Mouse (Mus musculus) gastrocnemius, postnatal 4 days (tissue): ENCODE measurements around the gene Prss32. TPM values are rescaled to one million over a fixed set of nuclear protein-coding genes. Genes with fewer than 3 reads are reported as not detected.

Source experiments
- DNase-seq, 2 experiments: peaks; one replicate each; pipeline ENCODE4 v3.0.0; 2021 to 2022; ENCODE audit warnings: low spot score in 2 of 2, mixed read lengths in 2 of 2
- long read RNA-seq, 2 experiments: library from polyadenylated mRNA; stranded (forward); transcript quantifications; one replicate each; pipeline ENCODE4 v2.0.0; 2021
- total RNA-seq, 2 experiments: library from RNA; stranded (reverse); gene quantifications; 2 replicates each; pipeline ENCODE4 v1.2.3; 2021

Prss32 gene
- total RNA-seq: not detected
- long read RNA-seq, experiment 1: 0 reads
- long read RNA-seq, experiment 2: 0 reads

- peak in 1 of 2 experiments; percentile 59 for DNase-seq
Observed at GRCm38 (mm10) chr17:23843812-23844273, at the start of gene Prss32, which contains the start of gene Prss41. Gene Prss32, plus strand, starts transcription at chr17:23843855. Gene Prss41, minus strand, starts transcription at chr17:23844172.

- DNase-seq: no peak
Observed at GRCm38 (mm10) chr17:23795323-23795722, 48.3 kb upstream of the Prss32 start.

GRCm38 (mm10) chr17:23797316-23797715, 46.3 kb upstream of the Prss32 start:
- no peak for DNase-seq

- no peak for DNase-seq
Observed at GRCm38 (mm10) chr17:23801627-23802026, 42.0 kb upstream of the Prss32 start.

- peak; percentile 91 to 97 for DNase-seq
Observed at GRCm38 (mm10) chr17:23802746-23803365, 40.8 kb upstream of the Prss32 start.

- DNase-seq: peak; percentile 64 to 83
Observed at GRCm38 (mm10) chr17:23803366-23804041, 40.2 kb upstream of the Prss32 start.

GRCm38 (mm10) chr17:23804426-23805085, 39.1 kb upstream of the Prss32 start:
- DNase-seq: no peak

GRCm38 (mm10) chr17:23806867-23807266, 36.8 kb upstream of the Prss32 start:
- no peak for DNase-seq

GRCm38 (mm10) chr17:23807918-23808317, 35.7 kb upstream of the Prss32 start:
- no peak for DNase-seq

- DNase-seq: no peak
Observed at GRCm38 (mm10) chr17:23815641-23816040, 28.0 kb upstream of the Prss32 start.

- no peak for DNase-seq
Observed at GRCm38 (mm10) chr17:23818579-23818978, 25.1 kb upstream of the Prss32 start.

- DNase-seq: no peak
Observed at GRCm38 (mm10) chr17:23819235-23819634, 24.4 kb upstream of the Prss32 start.

- DNase-seq: no peak
Observed at GRCm38 (mm10) chr17:23820731-23821130, 22.9 kb upstream of the Prss32 start.

GRCm38 (mm10) chr17:23822094-23822493, 21.6 kb upstream of the Prss32 start:
- no peak for DNase-seq

GRCm38 (mm10) chr17:23823018-23823417, 20.6 kb upstream of the Prss32 start:
- no peak for DNase-seq

- no peak for DNase-seq
Observed at GRCm38 (mm10) chr17:23823614-23824013, 20.0 kb upstream of the Prss32 start.

GRCm38 (mm10) chr17:23825591-23825990, 18.1 kb upstream of the Prss32 start:
- DNase-seq: no peak

- DNase-seq: peak in 1 of 2 experiments; percentile 54
Observed at GRCm38 (mm10) chr17:23828271-23829001, 15.2 kb upstream of the Prss32 start.

GRCm38 (mm10) chr17:23829064-23829619, 14.5 kb upstream of the Prss32 start, which contains the start of gene Elob:
Gene Elob, minus strand, starts transcription at chr17:23829136.
- peak; percentile 70 to 85 for DNase-seq

GRCm38 (mm10) chr17:23831201-23831600, 12.5 kb upstream of the Prss32 start:
- DNase-seq: no peak
